Mouse (Mus musculus): ENCODE results near the gene Inpp5a.

Gene Inpp5a

DNA sequence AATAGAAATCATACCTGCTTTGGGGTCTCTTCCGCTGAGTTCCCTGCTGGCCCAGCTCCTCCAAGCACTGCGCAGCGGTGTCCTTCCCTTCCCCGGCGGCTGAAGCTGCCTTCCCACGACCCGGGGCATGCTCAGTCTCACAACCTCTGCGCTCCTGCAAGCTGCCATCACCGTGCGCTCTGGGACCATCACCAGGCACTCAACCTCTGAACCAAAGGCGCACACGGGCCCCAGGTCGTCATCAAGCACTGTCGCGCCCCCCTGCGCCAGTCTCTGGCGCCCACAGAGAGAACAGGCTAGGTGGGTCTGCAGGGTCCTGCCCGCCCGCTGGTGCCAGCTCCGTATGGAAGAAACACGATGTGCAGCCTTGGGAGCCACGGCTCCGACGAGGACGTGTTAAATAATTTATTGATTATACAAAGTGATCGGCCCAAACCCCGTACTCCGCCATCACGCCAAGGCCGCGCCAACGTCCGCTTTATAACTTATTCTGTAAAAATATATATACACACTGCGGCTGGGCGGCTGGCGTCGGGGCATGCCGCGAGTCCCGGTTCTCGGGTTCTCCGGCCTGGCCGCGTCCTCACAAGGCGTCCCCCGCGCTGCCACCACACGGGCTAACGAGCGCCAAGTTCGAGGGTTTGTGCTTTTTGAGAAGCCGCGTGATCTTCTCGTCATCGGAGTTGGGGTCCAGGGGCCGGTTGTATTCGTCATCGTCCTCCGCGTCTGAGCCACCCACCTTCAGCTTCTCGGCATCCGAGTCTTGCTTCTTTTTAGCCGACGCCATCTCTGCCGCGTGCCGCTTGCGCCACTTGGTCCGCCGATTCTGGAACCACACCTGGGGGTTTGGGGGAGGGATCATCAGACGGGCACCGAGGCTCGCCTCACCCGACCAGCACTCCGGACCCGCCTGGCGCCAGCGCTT lies 192.2 kb downstream of the Inpp5a start:
- in situ Hi-C loops (cut with MboI; ENCODE audit: low pct_unique_long_range_greater_than_20kb in 1 of 2, low sequenced_read_pairs in 2 of 2, unreplicated experiment in 1 of 2): no loop called here

DNA sequence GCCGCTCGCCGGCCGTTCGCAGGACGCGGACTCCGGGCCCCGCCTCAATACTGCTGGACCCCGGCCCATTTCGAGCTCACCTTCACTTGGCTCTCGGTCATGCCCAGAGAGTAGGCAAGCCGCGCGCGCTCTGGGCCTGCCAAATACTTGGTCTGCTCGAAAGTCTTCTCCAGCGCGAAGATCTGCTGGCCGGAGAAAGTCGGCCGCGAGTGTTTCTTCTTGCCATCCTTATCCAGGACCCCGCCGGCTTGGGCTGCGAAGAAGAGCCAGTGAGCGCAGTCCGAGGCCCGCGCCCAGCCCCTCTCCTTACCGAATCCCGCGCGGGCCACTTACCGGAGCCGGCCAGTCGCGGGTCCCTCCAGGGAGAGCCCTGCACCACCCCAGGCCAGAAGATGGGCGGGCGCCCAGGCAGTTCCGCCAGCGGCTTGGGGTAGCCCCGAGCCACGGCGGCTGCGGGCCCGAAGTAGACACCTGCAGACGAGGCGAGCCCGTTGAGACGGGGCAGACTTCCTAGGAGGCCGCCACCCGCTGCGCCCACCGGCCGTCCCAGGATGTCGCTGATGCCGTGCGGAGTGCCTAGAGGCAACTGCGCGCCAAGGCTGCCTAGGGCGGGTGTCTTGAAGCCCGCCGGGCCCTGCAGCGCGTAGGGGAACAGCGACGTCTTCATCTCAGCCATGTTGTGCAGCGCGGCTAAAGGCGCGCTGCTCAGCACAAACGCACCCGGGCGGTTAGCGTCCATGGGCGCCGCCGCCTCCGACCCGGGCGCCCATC lies 193.1 kb downstream of the Inpp5a start:
- in situ Hi-C loops (cut with MboI; ENCODE audit: low pct_unique_long_range_greater_than_20kb in 1 of 2, low sequenced_read_pairs in 2 of 2, unreplicated experiment in 1 of 2): no loop called here

DNA sequence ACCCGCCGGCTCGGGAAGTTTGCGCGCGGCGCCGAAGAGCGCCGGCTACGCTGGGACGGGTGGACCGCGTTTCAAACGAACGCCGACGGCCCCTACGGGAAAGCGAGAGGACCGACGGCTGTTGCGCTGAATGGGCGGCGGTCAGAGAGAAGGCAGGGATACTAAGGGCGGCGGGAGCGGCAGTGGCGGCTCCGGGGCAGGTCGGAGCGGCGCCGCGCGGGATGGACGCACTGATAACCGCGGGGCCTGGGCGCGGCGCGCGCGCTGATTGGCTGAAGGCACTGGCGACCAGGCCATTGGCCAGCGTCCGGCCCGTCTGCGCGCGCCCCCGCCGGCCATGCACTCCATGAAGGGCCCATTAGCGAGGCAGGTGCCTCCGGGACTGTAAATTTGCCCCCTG lies 193.7 kb downstream of the Inpp5a start, which contains the start of gene Nkx6-2:
Gene Nkx6-2 (minus strand): TSS at position 203 of the 400 bp plus-strand sequence.
- in situ Hi-C loops (cut with MboI; ENCODE audit: low pct_unique_long_range_greater_than_20kb in 1 of 2, low sequenced_read_pairs in 2 of 2, unreplicated experiment in 1 of 2): no loop called here

DNA sequence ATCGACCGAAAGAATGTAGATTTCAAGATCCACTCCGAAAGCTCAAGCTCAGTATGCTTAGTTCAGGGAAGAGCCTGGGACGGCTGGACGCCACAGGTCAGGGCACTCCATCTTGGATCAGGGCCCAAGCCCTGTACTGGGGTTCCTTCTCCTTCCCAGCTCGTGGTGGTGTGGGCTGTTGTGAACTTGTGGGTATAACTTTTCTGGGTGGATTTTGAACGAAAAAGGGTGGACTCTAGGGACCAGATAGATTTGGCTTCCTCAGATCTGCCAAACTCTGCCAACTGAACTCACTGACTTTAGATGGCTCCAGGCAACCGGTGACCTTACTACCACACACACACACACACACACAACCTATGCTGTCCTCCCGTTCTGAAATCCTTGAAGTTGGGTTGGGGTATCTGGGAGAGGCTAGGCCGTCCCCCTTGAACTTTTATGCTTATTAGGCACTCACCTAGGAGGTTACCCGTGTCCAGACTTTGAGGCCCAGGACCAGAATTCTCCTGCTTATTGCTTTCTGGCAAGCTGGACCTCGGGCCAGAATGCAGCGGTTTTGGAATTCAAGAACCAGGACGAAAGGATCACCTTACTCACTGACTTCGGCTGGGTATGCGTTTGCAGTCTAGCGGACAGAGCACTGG lies 194.3 kb downstream of the Inpp5a start:
- in situ Hi-C loops (cut with MboI; ENCODE audit: low pct_unique_long_range_greater_than_20kb in 1 of 2, low sequenced_read_pairs in 2 of 2, unreplicated experiment in 1 of 2): no loop called here

DNA sequence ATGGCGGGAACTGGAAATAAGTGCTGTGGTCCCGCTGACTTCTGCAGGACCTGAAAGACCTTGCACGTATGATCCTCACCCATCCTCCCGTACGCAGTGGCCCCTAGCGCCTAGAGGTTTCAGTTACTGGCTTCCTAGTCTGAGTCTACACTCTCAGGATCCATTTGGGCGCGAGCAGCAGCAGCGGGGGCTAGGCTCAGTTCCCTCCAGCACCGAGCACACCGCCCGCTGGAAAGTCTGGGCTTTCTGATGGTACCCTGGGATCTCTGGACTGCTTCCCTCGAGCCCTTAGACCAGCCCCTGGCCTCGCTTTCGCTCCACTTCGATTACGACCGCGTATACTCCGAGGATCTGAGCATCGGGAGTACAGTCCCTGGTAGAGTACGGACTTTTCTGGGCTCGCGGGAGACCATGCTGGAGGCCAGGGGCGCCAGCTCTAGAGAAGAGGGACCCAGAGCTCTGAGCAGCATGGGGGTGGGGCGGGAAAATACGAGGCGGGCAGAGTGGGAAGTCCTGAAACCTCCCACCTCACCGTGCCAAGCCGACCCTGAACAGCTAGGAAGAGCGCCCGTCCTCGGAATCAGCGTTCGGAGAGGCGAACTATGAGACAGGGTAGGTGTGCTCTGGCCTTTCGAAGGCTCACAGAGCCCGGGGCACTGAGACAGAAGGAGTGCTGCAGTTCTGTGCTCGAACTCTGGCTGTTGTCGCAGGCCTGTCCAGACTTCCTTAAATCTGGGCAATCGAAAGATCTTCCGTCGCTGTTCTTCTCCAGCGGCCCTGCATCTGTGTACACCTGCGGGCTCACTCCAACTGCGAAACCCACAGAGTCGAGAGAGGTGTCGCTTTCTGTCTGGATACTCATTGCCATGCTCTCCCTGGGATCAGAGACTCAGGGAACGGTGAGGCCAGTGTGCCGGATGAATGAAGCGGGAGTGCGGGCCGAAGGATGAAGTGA lies 195.6 kb downstream of the Inpp5a start:
- in situ Hi-C loops (cut with MboI; ENCODE audit: low pct_unique_long_range_greater_than_20kb in 1 of 2, low sequenced_read_pairs in 2 of 2, unreplicated experiment in 1 of 2): no loop called here

DNA sequence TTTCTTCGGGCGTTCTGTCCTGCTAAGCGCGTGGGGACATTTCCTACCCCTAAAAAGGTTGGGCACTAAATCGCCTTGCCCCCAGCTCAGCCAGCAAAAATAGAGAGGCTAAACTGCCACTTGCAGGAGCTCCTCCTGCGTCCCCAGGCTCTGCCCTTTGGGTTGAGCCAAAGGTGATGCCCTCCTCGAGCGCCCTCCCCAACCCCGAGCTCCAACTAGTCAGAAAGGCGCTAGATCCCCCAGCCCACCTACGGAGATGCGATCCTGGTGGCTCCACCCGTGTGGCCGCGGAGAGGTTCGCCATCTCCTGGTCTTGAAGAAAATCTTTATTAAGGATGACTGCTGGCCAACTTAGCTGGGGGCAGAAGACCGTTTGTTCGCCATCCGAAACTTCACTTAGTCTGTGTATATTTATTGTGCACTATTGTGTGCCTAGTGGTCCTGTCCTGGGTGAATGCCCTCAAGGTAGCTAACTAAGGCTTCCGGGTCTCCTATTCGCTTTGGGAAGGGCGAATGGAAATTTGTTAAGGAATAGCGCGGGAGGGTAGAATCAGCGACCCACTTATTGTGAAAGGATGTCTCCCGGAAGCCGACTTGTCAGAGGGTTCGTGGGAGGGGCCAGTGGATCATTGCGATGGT lies 196.4 kb downstream of the Inpp5a start:
- in situ Hi-C loops (cut with MboI; ENCODE audit: low pct_unique_long_range_greater_than_20kb in 1 of 2, low sequenced_read_pairs in 2 of 2, unreplicated experiment in 1 of 2): no loop called here

DNA sequence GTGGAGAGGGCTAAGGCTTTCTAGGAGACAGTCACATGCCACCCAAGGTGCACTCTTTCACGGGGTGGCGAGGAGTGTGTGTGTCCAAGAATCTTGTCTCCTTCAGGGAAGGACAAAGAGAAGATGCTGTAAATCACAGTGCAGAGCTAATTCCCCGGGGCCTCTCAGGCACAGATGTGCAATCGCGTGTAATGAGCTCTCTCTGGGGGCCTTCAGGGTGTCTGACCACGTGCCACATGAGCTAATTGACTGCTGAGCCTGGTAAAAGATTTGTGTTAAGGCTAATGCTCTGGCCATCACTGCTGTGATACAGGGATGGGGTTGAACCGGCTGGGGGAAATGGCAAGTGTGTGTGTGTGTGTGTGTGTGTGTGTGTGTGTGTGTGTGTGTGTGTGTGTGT lies 199.0 kb downstream of the Inpp5a start:
- in situ Hi-C loops (cut with MboI; ENCODE audit: low pct_unique_long_range_greater_than_20kb in 1 of 2, low sequenced_read_pairs in 2 of 2, unreplicated experiment in 1 of 2): no loop called here

DNA sequence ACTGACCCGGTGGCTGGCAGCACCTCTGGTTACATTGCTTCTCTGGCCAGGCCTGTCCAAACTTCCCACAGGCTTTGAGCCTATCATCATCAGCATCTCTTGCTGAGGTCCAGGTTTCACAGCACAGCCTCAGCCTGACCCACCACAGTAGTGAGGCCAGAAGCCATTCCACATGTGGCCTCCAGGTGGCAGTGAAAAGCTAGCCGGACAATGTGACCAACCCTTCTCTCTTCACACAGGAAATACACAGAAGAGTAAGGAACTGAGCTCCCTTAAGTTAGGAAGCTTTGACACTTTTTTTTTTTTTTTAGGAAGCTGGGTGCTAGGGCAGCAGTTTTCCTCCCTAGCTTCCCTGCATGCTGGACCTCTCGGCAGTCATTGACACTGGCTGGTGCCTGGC lies 201.4 kb downstream of the Inpp5a start:
- in situ Hi-C loops (cut with MboI; ENCODE audit: low pct_unique_long_range_greater_than_20kb in 1 of 2, low sequenced_read_pairs in 2 of 2, unreplicated experiment in 1 of 2): no loop called here

DNA sequence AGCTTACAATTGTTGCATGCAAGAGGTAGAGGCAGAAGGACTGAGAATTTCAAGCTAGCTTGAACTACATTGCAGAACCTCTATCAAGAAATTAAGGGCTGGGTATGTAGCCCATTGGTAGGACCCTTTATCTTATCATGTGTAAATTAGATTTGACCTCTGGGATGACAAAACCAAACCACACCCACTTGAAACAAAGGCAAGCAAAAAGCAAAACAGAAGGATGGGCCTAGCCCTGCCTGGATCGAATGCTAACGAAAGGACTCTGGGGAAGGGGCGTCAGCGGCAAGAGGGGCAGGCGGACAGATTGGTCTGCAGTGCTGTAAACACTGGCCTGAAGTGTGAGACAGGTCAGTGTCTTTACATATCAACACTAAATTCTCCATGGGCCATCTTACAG lies 202.4 kb downstream of the Inpp5a start:
- in situ Hi-C loops (cut with MboI; ENCODE audit: low pct_unique_long_range_greater_than_20kb in 1 of 2, low sequenced_read_pairs in 2 of 2, unreplicated experiment in 1 of 2): no loop called here

DNA sequence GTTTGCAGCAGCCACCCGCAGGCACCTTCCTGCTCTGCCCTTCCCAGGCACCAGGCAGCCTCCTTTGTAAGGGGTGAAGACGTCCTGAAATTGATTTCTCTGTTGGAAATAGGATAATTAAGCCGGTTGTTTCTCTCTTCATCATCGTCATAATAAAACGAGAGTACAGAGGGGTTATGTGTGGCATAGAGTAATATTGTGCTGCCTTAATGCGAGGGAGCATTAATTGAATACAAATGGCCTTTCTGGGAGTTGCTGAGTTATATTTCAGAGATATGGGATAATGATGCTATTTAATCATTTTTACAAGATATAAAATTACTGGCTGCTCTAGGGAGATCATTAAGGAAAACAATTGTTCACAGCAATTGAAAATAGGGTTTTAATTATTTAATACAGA lies 206.4 kb downstream of the Inpp5a start:
- in situ Hi-C loops (cut with MboI; ENCODE audit: low pct_unique_long_range_greater_than_20kb in 1 of 2, low sequenced_read_pairs in 2 of 2, unreplicated experiment in 1 of 2): no loop called here

DNA sequence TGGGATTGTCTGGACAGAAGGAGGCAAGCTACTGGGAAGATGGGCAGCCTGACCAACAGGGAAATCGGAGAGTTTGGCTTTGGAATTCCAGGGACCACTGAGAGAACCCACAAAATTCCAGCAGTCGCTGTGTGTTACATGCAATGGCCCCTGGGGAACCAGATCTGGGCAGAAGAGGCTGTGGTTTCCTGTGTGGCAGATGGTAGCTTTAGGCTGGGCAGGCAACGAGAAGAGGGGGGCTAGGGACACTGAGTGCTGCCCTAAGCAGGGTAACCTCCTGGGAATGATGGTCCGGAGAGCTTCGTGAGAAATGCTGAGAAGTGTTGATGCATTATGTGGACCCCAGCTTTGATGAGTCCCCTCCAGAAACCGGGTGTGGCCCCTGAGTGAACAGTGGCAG lies 207.0 kb downstream of the Inpp5a start:
- in situ Hi-C loops (cut with MboI; ENCODE audit: low pct_unique_long_range_greater_than_20kb in 1 of 2, low sequenced_read_pairs in 2 of 2, unreplicated experiment in 1 of 2): no loop called here

DNA sequence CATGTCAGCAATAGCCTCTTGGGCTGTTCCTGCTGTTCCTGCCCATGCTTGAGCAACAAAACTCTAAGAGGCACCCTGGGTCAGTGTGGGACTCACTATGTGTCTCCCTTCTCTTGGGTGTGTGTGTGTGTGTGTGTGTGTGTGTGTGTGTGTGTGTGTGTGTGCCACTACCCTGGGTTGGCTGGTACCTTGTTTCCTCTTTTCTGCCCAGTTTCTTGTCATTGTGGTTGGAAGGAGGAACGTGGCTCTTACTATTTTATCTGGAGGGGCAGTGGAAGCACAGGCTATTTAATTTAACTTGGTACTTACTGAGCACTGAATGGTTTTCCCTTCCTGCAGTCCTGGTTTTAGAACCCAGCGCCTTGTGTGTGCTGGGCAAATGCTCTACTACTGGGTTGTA lies 221.4 kb downstream of the Inpp5a start:
- in situ Hi-C loops (cut with MboI; ENCODE audit: low pct_unique_long_range_greater_than_20kb in 1 of 2, low sequenced_read_pairs in 2 of 2, unreplicated experiment in 1 of 2): no loop called here

DNA sequence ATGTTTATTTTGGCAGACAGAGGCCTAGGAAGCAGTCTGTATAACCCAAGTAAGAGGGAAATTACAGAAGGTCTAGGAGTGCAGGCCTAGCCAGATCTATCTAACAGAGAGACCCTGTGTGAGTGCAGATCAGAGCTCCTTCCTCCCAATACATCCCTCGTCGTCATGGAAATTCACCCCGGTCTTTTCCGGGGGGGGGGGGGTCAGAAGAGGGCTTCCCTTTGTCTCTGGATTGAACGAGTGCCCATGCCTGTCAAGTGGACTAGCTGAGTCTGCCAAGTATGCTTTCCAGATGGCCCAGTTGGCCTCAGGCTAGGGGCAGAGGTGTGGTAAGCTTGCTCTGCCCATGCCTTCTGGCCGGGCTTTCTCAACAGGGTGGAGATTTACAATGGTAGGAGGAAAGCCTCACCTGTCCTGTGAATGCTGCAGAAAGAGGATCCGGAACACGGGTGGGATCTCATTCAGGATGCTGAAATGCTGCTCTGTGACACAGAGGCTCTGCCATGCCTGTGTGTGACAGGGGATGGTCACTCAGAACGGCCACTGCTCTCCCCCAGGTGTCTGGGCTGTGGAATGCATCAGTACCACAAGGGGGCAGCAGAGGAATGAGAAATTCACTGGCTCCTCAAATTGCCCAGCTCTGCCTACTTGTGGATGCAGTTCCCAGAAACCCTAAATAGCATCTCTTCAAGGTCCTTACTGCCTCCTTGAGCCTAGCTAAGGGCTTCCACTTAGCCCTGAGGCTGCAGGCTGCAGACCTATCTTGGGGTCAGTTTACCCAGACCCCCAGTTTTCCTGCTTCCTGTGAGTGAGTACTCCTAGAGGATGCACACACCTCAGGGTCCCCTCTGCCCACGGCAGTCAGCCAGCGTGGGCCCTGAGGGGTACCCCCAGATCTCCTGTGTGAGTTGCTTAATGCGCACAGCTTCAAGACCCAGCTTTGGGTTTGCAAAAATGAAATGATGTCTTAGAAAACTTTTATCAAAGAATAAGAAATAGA lies 227.2 kb downstream of the Inpp5a start:
- in situ Hi-C loops (cut with MboI; ENCODE audit: low pct_unique_long_range_greater_than_20kb in 1 of 2, low sequenced_read_pairs in 2 of 2, unreplicated experiment in 1 of 2): no loop called here

DNA sequence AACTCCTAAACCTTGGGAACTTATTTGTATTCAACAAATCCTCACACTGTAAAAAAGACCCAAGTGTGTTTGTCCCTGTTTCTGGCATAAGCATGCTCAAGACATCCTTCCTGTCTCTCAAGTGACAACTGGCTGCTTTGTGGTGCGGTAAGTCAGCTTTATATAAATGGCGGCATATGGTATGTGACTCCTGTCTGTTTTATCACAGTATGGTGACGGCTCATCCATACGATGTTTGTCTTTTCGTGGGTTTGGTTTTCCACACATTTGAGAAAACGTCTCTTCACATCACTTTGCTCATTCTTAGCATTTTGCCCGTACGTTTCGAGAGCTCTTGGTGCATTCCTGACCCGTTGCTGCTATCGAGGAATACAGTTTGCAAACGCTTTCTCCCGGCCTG lies 233.7 kb downstream of the Inpp5a start:
- in situ Hi-C loops (cut with MboI; ENCODE audit: low pct_unique_long_range_greater_than_20kb in 1 of 2, low sequenced_read_pairs in 2 of 2, unreplicated experiment in 1 of 2): no loop called here

DNA sequence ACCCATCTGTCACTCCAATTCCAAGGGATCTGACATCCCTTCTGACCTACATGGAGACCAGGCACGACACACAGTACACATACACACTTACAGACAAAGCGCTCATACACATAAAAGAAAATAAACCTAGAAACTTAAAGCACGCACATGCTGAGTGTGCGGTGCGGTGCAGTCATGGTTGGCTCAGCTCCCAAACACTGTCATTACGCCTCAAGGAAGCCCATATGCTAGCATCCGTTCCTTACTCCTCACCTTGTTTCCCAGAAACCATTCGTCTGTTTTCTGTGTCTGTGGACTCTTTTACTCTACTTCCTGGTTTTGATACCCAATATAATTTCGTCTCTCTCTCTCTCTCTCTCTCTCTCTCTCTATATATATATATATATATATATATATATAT lies 236.2 kb downstream of the Inpp5a start:
- in situ Hi-C loops (cut with MboI; ENCODE audit: low pct_unique_long_range_greater_than_20kb in 1 of 2, low sequenced_read_pairs in 2 of 2, unreplicated experiment in 1 of 2): no loop called here

Data from mouse embryonic stem cell (cell line).